Mouse (Mus musculus): ENCODE data around the gene Col4a1. TPM values are rescaled to one million over a fixed set of nuclear protein-coding genes. Genes with fewer than 3 reads are reported as not detected.

Col4a1 gene
- polyA plus RNA-seq, 1 experiment from 2014 or later = 14.3 TPM

DNA sequence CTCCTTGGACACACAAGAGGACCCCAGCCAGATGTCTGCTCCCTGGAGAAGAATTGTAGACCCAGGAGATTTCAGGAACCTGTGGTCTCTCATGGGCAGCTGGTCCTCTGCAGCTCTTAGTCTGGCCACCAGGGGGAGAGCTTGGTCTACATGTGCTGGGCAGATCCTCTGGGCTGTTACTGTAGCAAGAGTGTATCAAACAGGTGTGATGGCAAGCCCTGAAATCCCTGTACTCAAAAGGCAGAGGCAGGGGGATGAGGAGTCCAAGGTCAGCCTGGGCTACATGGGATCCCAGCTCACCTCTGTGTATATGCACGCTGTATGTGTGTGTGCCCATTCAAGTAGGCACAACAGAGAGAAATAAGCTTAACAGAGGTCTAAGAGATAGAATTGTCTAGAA, 59.1 kb downstream of the Col4a1 start:
- Histone ChIP-seq H3K9ac (no peak overlapping the region), H3K9me3 (replicated peaks) (no peaks in the 10 kb centered on the region), H3K27ac (no peak overlapping the region), H3K27me3 (no peaks in the 10 kb centered on the region), H3K4me3 (replicated peaks) (no peak overlapping the region), H3K36me3 (no peaks in the 10 kb centered on the region), H3K4me1 (replicated peaks) (peaks cover 14% of the 10 kb centered on the region), H3K4me2 (no peak overlapping the region)
- 65% methylated on average over 1 of the region's 1 CpGs for WGBS (ENCODE audit: insufficient replicate concordance)
- ATAC-seq (ENCODE audit: low read depth) (no peak), DNase-seq (peak; percentile 22)

DNA sequence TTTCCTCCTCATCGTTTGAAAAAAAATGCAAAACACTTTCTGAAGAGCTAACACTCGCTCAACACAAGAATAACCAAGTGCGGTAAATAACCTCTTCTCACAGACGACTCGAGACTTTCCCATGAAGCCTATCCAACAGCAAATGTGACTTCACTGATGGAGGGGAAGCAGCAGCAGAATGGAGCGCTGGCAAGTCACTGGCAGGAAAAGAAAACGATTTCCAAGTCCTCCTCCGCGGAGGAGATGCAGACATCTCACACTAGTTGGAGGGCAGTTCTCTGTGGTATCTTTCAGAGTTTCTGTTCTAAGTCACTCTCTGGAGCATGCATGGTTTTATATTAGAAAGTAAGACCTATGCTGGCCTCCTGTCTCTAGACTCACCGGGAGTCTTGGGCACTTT, 59.6 kb downstream of the Col4a1 start:
- DNase-seq = no peak
- WGBS (ENCODE audit: insufficient replicate concordance) = 68% methylated on average over 10 of the region's 10 CpGs
- Histone ChIP-seq H3K27ac (no peak overlapping the region), H3K9ac (no peak overlapping the region), H3K27me3 (no peaks in the 10 kb centered on the region), H3K4me1 (replicated peaks) (peaks cover 12% of the 10 kb centered on the region), H3K9me3 (replicated peaks) (no peaks in the 10 kb centered on the region), H3K36me3 (no peaks in the 10 kb centered on the region), H3K4me2 (no peak overlapping the region), H3K4me3 (replicated peaks) (no peak overlapping the region)
- ATAC-seq (ENCODE audit: low read depth) = no peak

DNA sequence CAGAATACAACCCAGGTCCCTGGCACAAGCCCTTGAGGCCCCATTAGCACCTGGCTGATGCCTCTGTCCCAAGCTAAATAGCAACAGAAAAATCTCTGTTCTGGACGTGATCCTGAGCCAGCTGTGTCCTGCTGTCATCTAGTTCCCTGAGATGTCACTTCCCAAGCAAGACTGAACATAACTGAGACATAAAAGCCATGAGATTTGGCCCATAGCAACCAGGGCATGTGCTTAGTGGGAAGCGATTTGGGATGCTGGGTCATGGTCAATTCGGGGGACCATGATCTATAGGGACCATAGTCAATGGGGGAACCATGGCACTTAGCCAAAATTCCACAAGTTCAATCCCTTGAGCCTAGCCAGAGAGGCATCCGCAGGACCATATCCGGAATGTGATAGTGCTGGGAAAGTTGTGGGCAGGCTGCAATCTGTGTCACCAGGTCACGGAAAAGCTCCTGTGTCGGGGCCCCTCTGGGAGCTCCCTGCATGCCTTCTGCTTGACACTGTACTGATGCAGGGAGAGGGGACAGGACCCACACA, 60.3 kb downstream of the Col4a1 start:
- Histone ChIP-seq H3K27ac (no peak overlapping the region), H3K4me1 (replicated peaks) (peaks cover 9% of the 10 kb centered on the region; the same call in 1 of the 2 replicates), H3K4me3 (replicated peaks) (no peak overlapping the region), H3K4me2 (no peak overlapping the region), H3K9me3 (replicated peaks) (no peaks in the 10 kb centered on the region), H3K27me3 (no peaks in the 10 kb centered on the region), H3K9ac (no peak overlapping the region), H3K36me3 (no peaks in the 10 kb centered on the region)
- DNase-seq = no peak
- WGBS (ENCODE audit: insufficient replicate concordance) = 60% methylated on average over 7 of the region's 7 CpGs
- ATAC-seq (ENCODE audit: low read depth) = 0 out of 2 replicates have a peak, but pooled peaks have one; percentile 10

DNA sequence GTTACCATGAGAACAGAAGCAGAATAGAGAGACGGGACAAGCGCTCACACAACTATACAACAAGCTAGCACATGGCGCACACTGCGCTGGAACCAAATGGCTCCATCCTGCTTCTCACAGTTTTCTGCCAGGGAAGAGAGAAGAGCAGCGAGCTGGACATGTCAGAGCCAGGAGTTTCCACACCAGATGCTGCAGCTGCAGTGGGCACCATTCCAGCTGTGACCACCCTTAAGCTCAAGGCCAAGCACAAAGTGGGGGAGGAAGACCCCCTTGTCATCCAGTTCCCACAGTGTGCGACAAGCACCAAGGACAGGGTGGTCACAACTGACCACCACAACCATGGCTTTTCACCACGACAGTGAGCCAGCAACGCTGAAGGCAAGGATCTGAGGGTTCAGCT, 62.5 kb downstream of the Col4a1 start:
- Histone ChIP-seq H3K4me1 (replicated peaks) (peaks cover 9% of the 10 kb centered on the region; the same call in 1 of the 2 replicates), H3K4me2 (no peak overlapping the region), H3K9ac (no peak overlapping the region), H3K27ac (no peak overlapping the region), H3K27me3 (no peaks in the 10 kb centered on the region), H3K36me3 (no peaks in the 10 kb centered on the region), H3K9me3 (replicated peaks) (no peaks in the 10 kb centered on the region), H3K4me3 (replicated peaks) (no peak overlapping the region)
- 51% methylated on average over 8 of the region's 8 CpGs for WGBS (ENCODE audit: insufficient replicate concordance)
- ATAC-seq (ENCODE audit: low read depth) = no peak
- no peak for DNase-seq

DNA sequence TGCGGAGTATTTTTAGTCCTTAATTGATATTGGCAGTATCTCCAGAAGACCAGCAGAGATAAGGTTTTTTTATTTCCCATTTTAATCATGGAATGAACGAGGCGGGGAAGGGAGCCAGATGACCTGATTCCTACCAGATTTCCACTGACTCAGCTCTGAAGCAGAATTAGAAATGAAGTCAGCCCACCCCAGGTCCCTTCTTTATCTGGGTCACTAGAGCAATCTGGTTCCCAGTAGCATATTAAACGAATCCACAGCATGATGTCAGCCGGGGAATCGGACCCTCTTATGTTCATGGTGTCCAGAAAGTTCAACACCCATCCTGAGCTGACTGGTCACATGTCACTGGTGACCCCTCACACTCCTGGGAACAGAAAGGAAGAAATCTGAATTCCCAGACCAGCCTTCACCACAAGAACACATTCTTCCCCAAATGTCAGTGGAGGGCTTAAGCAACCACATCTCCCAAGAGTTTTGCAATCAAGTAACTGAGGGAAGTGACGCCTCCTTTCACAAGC, 63.0 kb downstream of the Col4a1 start:
- Histone ChIP-seq H3K4me3 (replicated peaks) (no peak overlapping the region), H3K27me3 (no peaks in the 10 kb centered on the region), H3K27ac (no peak overlapping the region), H3K4me2 (no peak overlapping the region), H3K4me1 (replicated peaks) (peaks cover 9% of the 10 kb centered on the region; the same call in 1 of the 2 replicates), H3K36me3 (no peaks in the 10 kb centered on the region), H3K9me3 (replicated peaks) (no peaks in the 10 kb centered on the region), H3K9ac (no peak overlapping the region)
- ATAC-seq (ENCODE audit: low read depth) = no peak
- no peak for DNase-seq
- WGBS (ENCODE audit: insufficient replicate concordance) = 49% methylated on average over 7 of the region's 7 CpGs

DNA sequence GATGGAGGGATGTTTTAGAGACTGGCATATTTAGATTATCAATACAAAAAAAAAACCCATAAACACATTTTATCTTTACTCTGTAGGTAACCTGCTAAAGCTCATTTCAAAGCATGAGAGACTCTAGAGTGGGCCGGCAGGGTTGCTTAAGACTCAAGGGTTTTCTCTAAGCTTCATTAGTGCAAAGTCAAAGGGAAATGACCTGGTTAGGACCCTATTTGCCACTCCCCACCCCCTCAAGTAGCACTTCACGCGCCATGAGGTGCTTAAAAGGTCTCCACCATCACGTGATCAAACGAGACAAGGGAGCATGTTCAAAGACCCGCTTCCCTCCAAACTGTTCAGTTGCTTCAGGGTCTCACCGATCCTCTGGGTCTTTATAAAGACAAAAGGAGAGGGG, 63.9 kb downstream of the Col4a1 start:
- Histone ChIP-seq H3K4me3 (replicated peaks) (no peak overlapping the region), H3K27me3 (no peaks in the 10 kb centered on the region), H3K4me2 (no peak overlapping the region), H3K9me3 (replicated peaks) (no peaks in the 10 kb centered on the region), H3K9ac (no peak overlapping the region), H3K36me3 (no peaks in the 10 kb centered on the region), H3K4me1 (replicated peaks) (peaks cover 9% of the 10 kb centered on the region; the same call in 1 of the 2 replicates), H3K27ac (no peak overlapping the region)
- ATAC-seq (ENCODE audit: low read depth) = no peak
- 45% methylated on average over 7 of the region's 7 CpGs for WGBS (ENCODE audit: insufficient replicate concordance)
- no peak for DNase-seq

DNA sequence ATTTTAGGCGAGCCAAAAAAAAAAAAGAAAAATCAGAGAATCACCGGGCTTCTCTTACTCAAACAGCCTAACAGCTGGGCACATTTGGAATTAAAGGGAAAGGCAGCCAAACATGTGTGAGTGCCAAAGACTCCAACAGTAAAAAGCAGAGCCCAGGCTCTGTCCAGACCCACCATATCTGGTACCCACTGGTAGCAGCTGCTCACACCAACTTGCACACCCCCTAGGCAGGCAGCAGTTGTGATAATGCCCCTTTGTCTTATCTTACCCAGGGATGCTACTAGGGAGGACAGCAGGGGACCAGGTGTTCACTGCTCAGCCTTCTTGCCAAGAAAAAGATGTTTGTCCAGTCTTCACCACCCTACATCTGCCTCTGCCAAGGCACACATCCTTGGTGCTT, 71.1 kb downstream of the Col4a1 start:
- Histone ChIP-seq H3K4me3 (replicated peaks) (no peak overlapping the region), H3K4me1 (replicated peaks) (no peaks in the 10 kb centered on the region), H3K9me3 (replicated peaks) (no peaks in the 10 kb centered on the region), H3K27ac (no peak overlapping the region), H3K4me2 (no peak overlapping the region), H3K27me3 (no peaks in the 10 kb centered on the region), H3K36me3 (peaks cover 6% of the 10 kb centered on the region; the same call in 1 of the 2 replicates), H3K9ac (no peak overlapping the region)
- WGBS (ENCODE audit: insufficient replicate concordance) = 51% methylated on average over 2 of the region's 2 CpGs
- DNase-seq (no peak), ATAC-seq (ENCODE audit: low read depth) (no peak)

DNA sequence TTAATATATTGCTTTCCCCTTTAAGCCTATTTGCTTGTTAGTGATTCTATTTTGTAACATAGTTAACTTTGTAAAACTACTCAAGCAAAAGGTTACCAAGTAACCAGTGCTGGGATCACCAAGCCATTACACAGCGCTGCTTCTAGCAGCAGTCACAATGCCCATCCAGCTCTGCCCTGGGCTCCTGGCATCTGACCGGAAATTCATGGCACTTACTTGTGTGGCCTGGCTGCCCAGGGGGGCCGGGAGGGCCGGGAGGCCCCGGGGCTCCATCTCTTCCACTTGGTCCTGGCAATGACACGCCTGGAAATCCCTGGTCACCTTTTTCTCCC, 77.8 kb downstream of the Col4a1 start:
- no peak overlapping the region for H3K4me3 ChIP-seq (replicated peaks)
- H3K27me3 ChIP-seq = no peaks in the 10 kb centered on the region
- DNase-seq (no peak), ATAC-seq (ENCODE audit: low read depth) (no peak)
- no peak overlapping the region for H3K4me2 ChIP-seq
- H3K9ac ChIP-seq = no peak overlapping the region
- no peaks in the 10 kb centered on the region for H3K9me3 ChIP-seq (replicated peaks)
- peaks cover 2% of the 10 kb centered on the region; the same call in 1 of the 2 replicates for H3K36me3 ChIP-seq
- peaks cover 9% of the 10 kb centered on the region for H3K4me1 ChIP-seq (replicated peaks)
- no peak overlapping the region for H3K27ac ChIP-seq
- 53% methylated on average over 6 of the region's 6 CpGs for WGBS (ENCODE audit: insufficient replicate concordance)

DNA sequence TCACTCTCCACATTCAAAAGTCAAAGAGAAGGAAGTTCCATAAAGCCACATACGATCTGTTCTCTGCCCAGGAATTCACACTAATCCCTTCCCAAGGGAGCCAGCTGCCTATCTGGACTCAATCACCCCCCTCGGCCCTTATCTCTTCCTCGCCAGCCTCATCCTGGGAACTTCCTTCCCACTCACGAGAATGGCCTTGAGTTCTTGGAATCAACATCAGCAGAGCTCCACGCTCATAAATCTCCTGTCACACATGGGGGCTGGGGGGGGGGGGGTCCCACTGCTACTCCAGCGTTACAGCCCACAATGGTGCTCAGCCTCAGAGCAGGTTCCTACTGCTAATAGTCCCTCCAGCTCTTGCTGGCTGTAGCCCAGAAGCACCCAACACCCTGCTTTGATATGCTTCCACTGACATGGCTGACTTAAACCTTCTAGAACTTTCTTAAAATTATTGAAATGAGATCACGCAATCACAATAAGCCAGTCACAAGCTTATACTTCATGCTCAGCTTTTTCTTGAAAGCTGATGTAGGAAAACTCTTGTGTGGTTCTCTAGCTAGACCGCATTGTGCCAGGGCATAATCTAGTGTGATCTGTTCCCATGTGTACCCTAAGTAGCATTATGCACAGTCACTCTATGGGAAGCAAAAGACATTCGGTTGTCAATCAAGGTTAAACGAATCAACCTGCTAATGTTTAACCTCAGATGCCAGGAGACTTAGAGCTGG, 78.3 kb downstream of the Col4a1 start:
- H3K4me3 ChIP-seq (replicated peaks) = no peak overlapping the region
- no peak overlapping the region for H3K27ac ChIP-seq
- peaks cover 9% of the 10 kb centered on the region for H3K4me1 ChIP-seq (replicated peaks)
- no peaks in the 10 kb centered on the region for H3K27me3 ChIP-seq
- H3K9ac ChIP-seq = no peak overlapping the region
- no peaks in the 10 kb centered on the region for H3K9me3 ChIP-seq (replicated peaks)
- no peak overlapping the region for H3K4me2 ChIP-seq
- 25% methylated on average over 10 of the region's 10 CpGs for WGBS (ENCODE audit: insufficient replicate concordance)
- ATAC-seq (ENCODE audit: low read depth) = no peak
- peaks cover 2% of the 10 kb centered on the region; the same call in 1 of the 2 replicates for H3K36me3 ChIP-seq
- DNase-seq = no peak

DNA sequence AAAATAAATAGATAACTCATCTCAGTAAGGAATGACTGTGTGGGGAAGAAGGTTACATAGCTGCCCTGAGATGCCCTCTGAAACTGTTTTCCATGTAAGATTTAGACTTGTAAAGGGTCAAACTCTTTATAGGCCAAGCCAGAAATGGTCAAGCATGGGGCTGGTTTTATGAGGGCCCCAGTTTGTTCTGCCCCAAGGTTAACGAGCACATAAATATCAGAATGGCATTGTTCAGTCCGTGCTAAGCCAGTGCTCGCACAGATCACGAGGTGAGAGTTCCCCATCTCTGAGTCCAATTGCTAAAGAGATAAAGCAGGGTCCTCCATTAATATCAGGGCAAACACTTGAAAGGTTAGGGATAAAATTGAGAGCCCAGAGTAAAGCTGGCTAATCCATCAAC, 79.6 kb downstream of the Col4a1 start:
- Histone ChIP-seq H3K4me3 (replicated peaks) (no peak overlapping the region), H3K27ac (no peak overlapping the region), H3K4me2 (no peak overlapping the region), H3K36me3 (no peaks in the 10 kb centered on the region), H3K27me3 (no peaks in the 10 kb centered on the region), H3K9ac (no peak overlapping the region), H3K4me1 (replicated peaks) (peaks cover 9% of the 10 kb centered on the region), H3K9me3 (replicated peaks) (no peaks in the 10 kb centered on the region)
- DNase-seq (no peak), ATAC-seq (ENCODE audit: low read depth) (no peak)
- WGBS (ENCODE audit: insufficient replicate concordance) = 68% methylated on average over 4 of the region's 4 CpGs

DNA sequence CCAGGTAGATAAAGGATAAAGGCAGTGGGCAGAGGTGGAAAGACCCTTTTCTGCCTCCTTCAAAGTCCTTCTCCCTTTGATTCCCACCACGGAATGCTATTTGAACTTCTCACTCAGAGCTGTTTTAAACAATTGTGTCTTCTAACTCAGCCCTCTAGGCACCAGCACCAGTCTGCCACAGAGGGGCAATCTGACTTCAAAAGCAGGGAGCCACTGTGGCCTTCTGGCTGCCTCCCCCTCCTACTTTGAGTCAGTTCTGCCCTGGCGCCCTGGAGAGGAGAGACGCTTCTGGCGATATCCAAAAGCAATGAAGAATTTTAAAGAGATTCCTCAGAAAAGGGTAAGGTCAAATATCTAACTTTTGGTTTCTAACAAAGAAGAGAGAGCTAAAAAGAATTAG, 82.3 kb downstream of the Col4a1 start:
- Histone ChIP-seq H3K4me2 (no peak overlapping the region), H3K4me3 (replicated peaks) (no peak overlapping the region), H3K9ac (no peak overlapping the region), H3K27me3 (no peaks in the 10 kb centered on the region), H3K9me3 (replicated peaks) (no peaks in the 10 kb centered on the region), H3K4me1 (replicated peaks) (peaks cover 7% of the 10 kb centered on the region), H3K27ac (no peak overlapping the region), H3K36me3 (no peaks in the 10 kb centered on the region)
- DNase-seq (no peak), ATAC-seq (ENCODE audit: low read depth) (no peak)
- WGBS (ENCODE audit: insufficient replicate concordance) = 64% methylated on average over 4 of the region's 4 CpGs

DNA sequence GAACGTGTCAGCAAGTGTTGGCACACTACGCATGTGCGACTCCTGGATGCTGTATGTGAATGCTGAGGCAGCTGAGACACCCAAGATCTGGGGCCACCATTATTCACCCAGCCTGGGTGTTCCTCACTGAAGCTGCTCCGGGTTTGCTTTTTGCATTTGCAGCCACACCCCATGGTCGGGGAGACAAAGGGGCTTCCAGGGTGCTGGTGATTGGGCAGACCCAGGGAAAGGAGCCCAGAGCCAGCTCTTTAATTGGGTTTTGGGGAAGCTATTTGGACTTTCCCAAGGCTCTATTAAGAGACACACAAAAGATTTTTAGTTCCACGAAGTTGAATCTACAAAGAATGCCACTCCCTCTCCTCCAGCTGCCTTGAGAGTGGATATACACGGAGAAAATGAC, 85.2 kb downstream of the Col4a1 start:
- Histone ChIP-seq H3K27ac (no peak overlapping the region), H3K4me1 (replicated peaks) (no peaks in the 10 kb centered on the region), H3K9ac (no peak overlapping the region), H3K4me3 (replicated peaks) (no peak overlapping the region), H3K27me3 (no peaks in the 10 kb centered on the region), H3K9me3 (replicated peaks) (no peaks in the 10 kb centered on the region), H3K36me3 (no peaks in the 10 kb centered on the region), H3K4me2 (no peak overlapping the region)
- WGBS (ENCODE audit: insufficient replicate concordance) = 56% methylated on average over 7 of the region's 7 CpGs
- ATAC-seq (ENCODE audit: low read depth) (no peak), DNase-seq (no peak)
